Mouse (Mus musculus) myocyte (in vitro differentiated cells): ENCODE results near the gene Slc25a13.

Experiments used
- MYOD1 ChIP-seq, 3 experiments: IDR thresholded peaks; one replicate each; pipeline ENCODE4 v1.6.1; 2011; ENCODE audit warnings: control low read depth in 2 of 3, low read depth in 2 of 3, mild to moderate bottlenecking in 2 of 3, moderate library complexity in 1 of 3; ENCODE audit not compliant: insufficient read length in 2 of 3, control insufficient read depth in 1 of 3
- MYOG ChIP-seq, 3 experiments: IDR thresholded peaks; one replicate each; pipeline ENCODE4 v1.6.1; 2011; ENCODE audit warnings: control low read depth in 2 of 3, low read depth in 2 of 3, mild to moderate bottlenecking in 2 of 3; ENCODE audit not compliant: insufficient read length in 2 of 3, control insufficient read depth in 1 of 3, insufficient read depth in 1 of 3
- POLR2A ChIP-seq: IDR thresholded peaks from one replicate; pipeline ENCODE4 v1.6.1; 2011; ENCODE audit warnings: low read depth, mild to moderate bottlenecking, control low read depth, moderate library complexity; ENCODE audit not compliant: insufficient read length
- USF1 ChIP-seq: IDR thresholded peaks from one replicate; pipeline ENCODE4 v1.6.1; 2011; ENCODE audit warnings: low read depth, mild to moderate bottlenecking, control low read depth, moderate library complexity

DNA sequence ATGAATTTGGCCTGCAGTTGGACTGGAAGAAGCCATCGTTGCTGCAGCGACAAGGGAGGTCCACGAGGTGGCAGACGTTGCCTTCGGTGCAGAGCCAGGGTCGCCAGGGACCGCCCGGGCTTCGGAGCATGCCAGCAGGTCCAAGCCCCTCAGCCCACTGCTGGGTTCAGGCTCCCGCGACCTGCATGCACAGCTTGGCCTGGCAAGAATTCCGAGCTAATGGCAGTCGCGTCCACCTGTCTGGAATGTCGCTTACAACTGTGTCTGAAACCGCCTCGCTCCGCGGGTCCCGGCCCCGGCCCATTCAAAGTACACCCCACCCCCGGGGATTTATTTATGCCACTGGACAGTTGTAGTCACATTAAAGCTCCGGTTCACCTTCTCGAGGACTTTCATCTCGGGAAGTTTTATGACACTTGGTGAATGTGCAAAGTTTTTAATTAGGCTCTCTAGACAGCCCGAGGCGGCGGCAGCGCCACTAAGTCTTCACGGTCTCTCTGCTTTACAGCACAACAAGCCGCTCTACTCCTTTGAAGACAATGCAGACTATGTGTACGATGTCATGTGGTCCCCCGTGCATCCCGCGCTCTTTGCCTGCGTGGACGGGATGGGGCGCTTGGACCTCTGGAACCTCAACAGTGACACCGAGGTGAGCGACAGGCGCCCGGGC, 211.1 kb downstream of the Slc25a13 start:
- no peak for TF ChIP-seq POLR2A
- TF ChIP-seq USF1: no peak
- no peak for TF ChIP-seq MYOG (IDR thresholded peaks at IDR 0.05; ENCODE audit: control insufficient read depth in 1 of 3, insufficient read depth in 1 of 3, insufficient read length in 2 of 3, low read depth in 2 of 3)
- TF ChIP-seq MYOD1 (IDR thresholded peaks at IDR 0.05; ENCODE audit: control insufficient read depth in 1 of 3, insufficient read length in 2 of 3, low read depth in 2 of 3): no peak
